ENCODE assay signal across 8 mouse cellular contexts in the genomic region with DNA sequence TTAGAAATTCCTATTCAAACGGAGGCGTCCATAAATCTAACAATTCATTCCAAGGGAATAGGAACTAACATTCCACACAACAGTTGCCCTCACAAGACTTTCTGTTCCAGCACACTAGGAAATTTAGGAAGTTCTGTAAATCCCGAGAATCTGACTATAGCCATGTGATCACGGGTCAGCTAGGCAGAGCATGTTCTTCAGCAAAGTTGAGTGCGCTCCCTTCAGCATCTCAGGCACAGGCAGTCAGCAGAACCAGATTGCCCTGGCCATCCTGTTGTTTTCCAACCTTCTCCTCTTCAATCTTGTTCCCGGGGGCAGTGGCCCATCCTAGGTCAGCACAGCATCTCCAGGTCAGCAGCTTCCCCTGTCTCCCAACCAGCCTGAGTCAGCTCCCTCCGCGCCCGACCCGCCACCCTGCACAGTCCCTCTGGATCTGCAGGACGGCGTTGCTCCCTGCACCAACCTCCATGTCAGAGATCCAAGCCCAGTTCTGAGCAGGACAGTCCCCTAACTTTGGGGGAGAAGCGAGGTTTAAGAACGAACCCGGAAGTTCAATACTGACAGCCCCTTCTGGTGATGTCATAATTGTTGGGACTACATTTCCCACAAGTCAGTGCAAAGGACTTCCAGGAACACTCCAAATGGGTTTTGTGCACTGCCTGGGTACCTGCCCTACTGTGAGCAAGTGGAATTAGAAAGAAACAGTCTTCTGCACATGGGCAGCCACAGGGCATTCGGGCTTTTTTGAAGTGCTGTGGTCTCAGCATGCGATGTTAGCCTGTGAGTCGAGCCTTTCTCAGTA. TPM values are rescaled to one million over a fixed set of nuclear protein-coding genes. Genes with fewer than 3 reads are reported as not detected.
DNase-seq lines count a peak whose midpoint lies in the region; ATAC-seq and TF ChIP-seq lines count a peak whose summit lies in the region.

No protein-coding gene starts in this region.

- ATAC-seq in hematopoietic stem cell, adult 5-6 weeks (replicated peaks in 1 of 2; ENCODE audit: insufficient read depth in 1 of 2, low FRiP score in 2 of 2, low TSS enrichment in 1 of 2, low read depth in 1 of 2, poor library complexity in 2 of 2, severe bottlenecking in 2 of 2), result peak; percentile 99 to 100
- peak; percentile 98 for ATAC-seq in lung, embryonic 14.5 days (ENCODE audit: insufficient read depth)
- ATAC-seq in neutrophil, adult 5-6 weeks (ENCODE audit: extremely low read depth, insufficient number of reproducible peaks, low FRiP score, poor library complexity, severe bottlenecking), result peak; percentile 99

- peak; percentile 78 for DNase-seq in Muller cell, postnatal 12 days (ENCODE audit: inconsistent ontology term)
- DNase-seq in cerebellum, adult 9-10 months, result peak; percentile 92
- peak; percentile 59 for DNase-seq in forelimb bud, embryonic 11.5 days (ENCODE audit: low read depth, low spot score)
- DNase-seq in layer of hippocampus, adult 8-10 months (ENCODE audit: low spot score in 2 of 2), result peak; percentile 78 to 81
- peak; percentile 88 for DNase-seq in lung, embryonic 14.5 days
- peak; percentile 59 for DNase-seq in testis, postnatal 14 days (ENCODE audit: low spot score)

- H3K4me2 ChIP-seq in lung, embryonic 14.5 days, result peak overlapping the region; percentile 71

- H3K27me3 ChIP-seq in lung, embryonic 14.5 days (ENCODE audit: insufficient read depth, low read length), result no peaks in the 10 kb centered on the region

- no peaks in the 10 kb centered on the region for H3K36me3 ChIP-seq in lung, embryonic 14.5 days (ENCODE audit: insufficient read depth)

- H3K9me3 ChIP-seq in lung, embryonic 14.5 days (ENCODE audit: low read depth, low read length), result no peaks in the 10 kb centered on the region

- peak overlapping the region; percentile 67 for H3K9ac ChIP-seq in lung, embryonic 14.5 days

- TF ChIP-seq CTCF in lung, embryonic 14.5 days (IDR thresholded peaks at IDR 0.05; ENCODE audit: low read depth), result no peak

- peak overlapping the region; percentile 64 for H3K4me3 ChIP-seq in lung, embryonic 14.5 days (ENCODE audit: low read depth, low read length)

- WGBS in lung, embryonic 14.5 days, result 6% methylated on average over 18 of the region's 18 CpGs

- no peaks in the 10 kb centered on the region for H3K4me1 ChIP-seq in lung, embryonic 14.5 days (ENCODE audit: insufficient read depth)

- no peak overlapping the region for H3K27ac ChIP-seq in lung, embryonic 14.5 days (ENCODE audit: low read depth)

RNA-seq across cellular contexts. Expression of a gene that starts 9.5 kb away (rescaled TPM):
- 3.6 and 5.8 TPM in 2 replicates for total RNA-seq in hematopoietic stem cell, adult 5-6 weeks (2017)
- total RNA-seq in layer of hippocampus, adult 8-10 months (2022), result 10 to 100 TPM; 18.2 to 26.5 (median 23.8) TPM
- polyA plus RNA-seq in lung, embryonic 14.5 days (2014; fragmentation: Nextera tagmentation; extraction: Ambion mirVana), result 1.7 TPM in 2 replicates
- total RNA-seq in neutrophil, adult 5-6 weeks (2017), result 4.8 and 7.2 TPM in 2 replicates

RNA-seq across cellular contexts. Expression of a gene that starts 37.5 kb away (rescaled TPM):
- 1.5 TPM in 1 of 2 replicates, not detected in the other for total RNA-seq in hematopoietic stem cell, adult 5-6 weeks (2017)
- total RNA-seq in layer of hippocampus, adult 8-10 months (2022), result 1 to 10 TPM; 5.0 to 9.0 (median 6.3) TPM
- polyA plus RNA-seq in lung, embryonic 14.5 days (2014; fragmentation: Nextera tagmentation; extraction: Ambion mirVana), result 0.42 TPM in 1 of 2 replicates, not detected in the other
- 3.8 and 4.4 TPM in 2 replicates for total RNA-seq in neutrophil, adult 5-6 weeks (2017)
